Mouse (Mus musculus) left cerebral cortex, postnatal 14 days (tissue): ENCODE results near the gene Sgsm3. TPM values are rescaled to one million over a fixed set of nuclear protein-coding genes. Genes with fewer than 3 reads are reported as not detected.

Experiments
- DNase-seq, 2 experiments: peaks; one replicate each; pipeline ENCODE4 v3.0.0; 2021 to 2022; ENCODE audit warnings: low spot score in 2 of 2, mixed read lengths in 1 of 2
- intact Hi-C: fragments of 180-260 bp; cut with DNase I; formaldehyde crosslinking; loops from one replicate; pipeline ENCODE4 v1.15.1; 2025
- microRNA-seq, 2 experiments: library from miRNA; unstranded; fragments of <30 nt; microRNA quantifications; one replicate each; pipeline ENCODE4 v1.2.0; 2022
- total RNA-seq, 2 experiments: library from RNA; stranded (reverse); gene quantifications; 2 replicates each; pipeline ENCODE4 v1.2.3; 2021

Gene Sgsm3
- total RNA-seq, 2 experiments from 2014 or later: 82.2 to 100 TPM

DNA sequence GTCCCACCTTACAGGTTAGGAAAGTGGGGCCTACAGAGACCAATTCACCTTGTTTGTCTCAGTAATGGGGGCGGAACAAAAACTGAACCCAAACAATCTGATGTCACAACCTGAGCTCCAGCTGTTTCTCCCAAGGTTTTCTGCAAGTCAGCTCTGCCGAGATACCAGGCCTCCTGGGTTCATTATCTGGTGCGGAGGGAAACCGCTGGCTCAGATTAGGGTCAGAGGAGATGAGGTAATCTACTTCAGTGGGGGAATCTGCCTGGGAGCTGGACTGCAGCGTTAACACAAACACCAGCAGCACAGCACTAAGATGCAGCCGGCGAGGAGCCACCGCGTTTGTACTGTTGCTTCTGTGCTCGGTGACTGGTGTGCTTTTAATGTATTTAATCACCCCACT is 69.9 kb downstream of the Sgsm3 start:
- DNase-seq: no peak
- intact Hi-C loops: no loop called here

- intact Hi-C loops: no loop called here
- no peak for DNase-seq
Measured at GRCm38 (mm10) chr15:81049401-81050053, 72.0 kb downstream of the Sgsm3 start.

GRCm38 (mm10) chr15:81050488-81050887 is 72.9 kb downstream of the Sgsm3 start:
- no peak for DNase-seq
- intact Hi-C loops: no loop called here

- intact Hi-C loops: no loop called here
- DNase-seq: no peak
Measured at GRCm38 (mm10) chr15:81052491-81052890, 74.9 kb downstream of the Sgsm3 start.

DNA sequence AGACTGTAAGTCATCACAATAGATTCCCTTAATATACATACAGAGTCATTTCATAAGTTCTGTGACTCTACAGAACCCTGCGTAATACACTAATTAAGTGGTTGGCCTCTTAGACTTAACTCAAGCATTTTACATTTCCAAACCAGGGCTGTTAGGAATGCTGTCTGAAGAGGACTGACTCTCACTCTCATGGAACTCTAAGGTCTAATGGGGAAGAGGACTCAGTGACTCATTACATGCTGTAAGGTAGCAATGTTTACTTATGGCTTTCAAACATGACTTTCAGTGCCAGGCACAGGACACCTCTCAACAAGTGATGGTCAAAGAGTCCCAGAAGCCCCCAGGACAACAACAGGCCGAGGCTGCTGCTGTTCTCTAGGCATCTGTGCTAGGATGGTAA is 77.9 kb downstream of the Sgsm3 start:
- no peak for DNase-seq
- intact Hi-C loops: no loop called here

- intact Hi-C loops: no loop called here
- no peak for DNase-seq
Measured at GRCm38 (mm10) chr15:81057736-81058135, 80.2 kb downstream of the Sgsm3 start.

- no peak for DNase-seq
Measured at GRCm38 (mm10) chr15:81060975-81061374, 83.4 kb downstream of the Sgsm3 start.

More at GRCm38 (mm10) chr15:81060975-81061374, 83.4 kb downstream of the Sgsm3 start:
- intact Hi-C loops: loop anchor here (5.0 kb wide), 1 partner anchor 34 kb away; no protein-coding TSS in a partner anchor

Small RNA genes lying within 50 kb of the gene (microRNA-seq; reads per million reads assigned to microRNA genes)
- 12.1 to 26.9 reads per million in 2 experiments for gene Mir5113

Other genes with a start within 250 kb of the Sgsm3 start
- 10 to 100 TPM; 22.8 to 28.3 TPM for gene Adsl, start 29.3 kb upstream of the Sgsm3 start, total RNA-seq
- 10 to 100 TPM; 58.0 to 66.8 TPM for gene Mrtfa, start 213.0 kb downstream of the Sgsm3 start, total RNA-seq